Comparison of ENCODE assay signal across 16 mouse cellular contexts in the genomic region with DNA sequence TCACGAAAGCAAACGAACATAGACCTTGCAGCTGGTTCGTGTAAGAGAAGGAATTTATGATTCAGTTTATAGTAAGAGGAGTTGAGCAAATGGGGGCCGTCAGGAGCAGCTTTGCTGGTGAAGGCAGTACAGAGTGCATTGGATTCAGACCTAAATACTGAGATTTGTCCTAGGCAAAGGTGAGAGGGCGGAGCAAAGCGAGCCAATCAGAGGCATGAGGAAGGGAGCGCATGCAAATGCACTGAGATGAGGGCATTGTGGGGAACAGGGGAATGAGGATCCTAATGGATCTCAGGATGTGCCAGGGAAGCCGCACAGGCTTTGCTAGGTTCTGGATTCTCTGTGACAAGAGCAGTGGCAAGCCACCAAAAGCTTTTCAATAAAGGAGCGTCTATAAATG. TPM values are rescaled to one million over a fixed set of nuclear protein-coding genes. Genes with fewer than 3 reads are reported as not detected.
A peak's percentile ranks its signal among the peaks of the same experiment; 100 is the strongest.
DNase-seq lines count a peak whose midpoint lies in the region; ATAC-seq and TF ChIP-seq lines count a peak whose summit lies in the region.
"Had no signal": no experiment of that assay in that cellular context is flagged by ENCODE, and none has a peak within 500 bp of the region (broad histone marks: within the 10 kb centered on the region; RNA-seq: fewer than 3 reads in every experiment).

No protein-coding gene starts in this region.

- no peak overlapping the region for H3K27ac ChIP-seq in forebrain, embryonic 15.5 days (replicated peaks)
- H3K27ac ChIP-seq in forebrain, embryonic 10.5 days = no peak overlapping the region
- no peak overlapping the region for H3K27ac ChIP-seq in left cerebral cortex, adult 2 months
- H3K27ac ChIP-seq in limb, embryonic 13.5 days = no peak overlapping the region
- no peak overlapping the region for H3K27ac ChIP-seq in hindbrain, embryonic 13.5 days
- H3K27ac ChIP-seq: heart, embryonic 10.5 days; hindbrain, embryonic 15.5 days; lung, embryonic 15.5 days; neural tube, embryonic 12.5 days had no signal

- ATAC-seq in forebrain, embryonic 15.5 days (replicated peaks) = no peak
- peak; percentile 45; the same call in 1 of the 2 replicates for ATAC-seq in limb, embryonic 13.5 days (ENCODE audit: low FRiP score, low read depth)
- ATAC-seq in hindbrain, embryonic 13.5 days (ENCODE audit: low FRiP score) = no peak

- TF ChIP-seq CTCF in left cerebral cortex, adult 2 months (IDR thresholded peaks at IDR 0.05) = no peak

- H3K4me3 ChIP-seq in forebrain, embryonic 15.5 days = no peak overlapping the region
- H3K4me3 ChIP-seq in forebrain, embryonic 10.5 days = no peak overlapping the region
- peak overlapping the region; percentile 1; the same call in 1 of the 2 replicates for H3K4me3 ChIP-seq in left cerebral cortex, adult 2 months
- H3K4me3 ChIP-seq in limb, embryonic 13.5 days = peak overlapping the region; percentile 18; the same call in 1 of the 2 replicates
- no peak overlapping the region for H3K4me3 ChIP-seq in hindbrain, embryonic 13.5 days
- H3K4me3 ChIP-seq: heart, embryonic 10.5 days; hindbrain, embryonic 15.5 days; lung, embryonic 15.5 days; megakaryocyte, embryonic 14.5 days; neural tube, embryonic 12.5 days had no signal

- H3K9ac ChIP-seq in forebrain, embryonic 15.5 days (replicated peaks) = no peak overlapping the region
- H3K9ac ChIP-seq in limb, embryonic 13.5 days = no peak overlapping the region
- no peak overlapping the region for H3K9ac ChIP-seq in hindbrain, embryonic 13.5 days
- H3K9ac ChIP-seq: hindbrain, embryonic 15.5 days; lung, embryonic 15.5 days; neural tube, embryonic 12.5 days had no signal

- DNase-seq in forebrain, embryonic 10.5 days (ENCODE audit: extremely low spot score, low spot score) = no peak
- no peak for DNase-seq in left cerebral cortex, adult 2 months (ENCODE audit: extremely low spot score in 1 of 2, low spot score in 2 of 2)
- DNase-seq in left cerebral cortex, postnatal 14 days (ENCODE audit: low spot score in 2 of 2) = no peak
- peak; percentile 17 for DNase-seq in brain, adult 2 months (ENCODE audit: low read depth, low spot score)
- DNase-seq: cerebellum, adult 11 months; cerebellum, postnatal 36 days; gastrocnemius, postnatal 10 days; heart, postnatal 14 days had no signal

- peak overlapping the region; percentile 8; the same call in 1 of the 2 replicates for H3K4me2 ChIP-seq in forebrain, embryonic 15.5 days (replicated peaks)
- H3K4me2 ChIP-seq in limb, embryonic 13.5 days (replicated peaks) = peak overlapping the region; percentile 53
- no peak overlapping the region for H3K4me2 ChIP-seq in hindbrain, embryonic 13.5 days
- H3K4me2 ChIP-seq: hindbrain, embryonic 15.5 days; lung, embryonic 15.5 days; neural tube, embryonic 12.5 days had no signal

- H3K9me3 ChIP-seq in forebrain, embryonic 15.5 days = no peaks in the 10 kb centered on the region
- no peaks in the 10 kb centered on the region for H3K9me3 ChIP-seq in forebrain, embryonic 10.5 days
- H3K9me3 ChIP-seq in limb, embryonic 13.5 days = no peaks in the 10 kb centered on the region
- H3K9me3 ChIP-seq in hindbrain, embryonic 13.5 days = no peaks in the 10 kb centered on the region
- H3K9me3 ChIP-seq: heart, embryonic 10.5 days; hindbrain, embryonic 15.5 days; lung, embryonic 15.5 days; neural tube, embryonic 12.5 days had no signal

- H3K36me3 ChIP-seq in forebrain, embryonic 15.5 days = no peaks in the 10 kb centered on the region
- no peaks in the 10 kb centered on the region for H3K36me3 ChIP-seq in forebrain, embryonic 10.5 days (replicated peaks)
- H3K36me3 ChIP-seq in limb, embryonic 13.5 days = no peaks in the 10 kb centered on the region
- H3K36me3 ChIP-seq in hindbrain, embryonic 13.5 days = no peaks in the 10 kb centered on the region
- H3K36me3 ChIP-seq: heart, embryonic 10.5 days; hindbrain, embryonic 15.5 days; lung, embryonic 15.5 days; neural tube, embryonic 12.5 days had no signal

- peaks cover 8% of the 10 kb centered on the region for H3K4me1 ChIP-seq in forebrain, embryonic 15.5 days
- peaks cover 17% of the 10 kb centered on the region for H3K4me1 ChIP-seq in forebrain, embryonic 10.5 days
- H3K4me1 ChIP-seq in limb, embryonic 13.5 days = peaks cover 11% of the 10 kb centered on the region
- H3K4me1 ChIP-seq in hindbrain, embryonic 13.5 days (replicated peaks) = no peaks in the 10 kb centered on the region
- H3K4me1 ChIP-seq: heart, embryonic 10.5 days; hindbrain, embryonic 15.5 days; neural tube, embryonic 12.5 days had no signal

- 54% methylated on average over 9 of the region's 9 CpGs for WGBS in forebrain, embryonic 15.5 days
- WGBS in forebrain, embryonic 10.5 days = 76% methylated on average over 9 of the region's 9 CpGs
- WGBS in limb, embryonic 13.5 days = 49% methylated on average over 9 of the region's 9 CpGs
- WGBS in hindbrain, embryonic 13.5 days = 86% methylated on average over 9 of the region's 9 CpGs

- H3K27me3 ChIP-seq in forebrain, embryonic 15.5 days = no peaks in the 10 kb centered on the region
- H3K27me3 ChIP-seq in forebrain, embryonic 10.5 days (ENCODE audit: poor library complexity, severe bottlenecking) = peaks cover 45% of the 10 kb centered on the region
- H3K27me3 ChIP-seq in limb, embryonic 13.5 days = peaks cover 17% of the 10 kb centered on the region
- peaks cover 26% of the 10 kb centered on the region for H3K27me3 ChIP-seq in hindbrain, embryonic 13.5 days
- H3K27me3 ChIP-seq: lung, embryonic 15.5 days had no signal

- intact Hi-C loops in left cerebral cortex, adult 2 months (cut with DNase I) = loop anchor here (10.0 kb wide), 2 partner anchors 335 to 445 kb away; no protein-coding TSS in a partner anchor
- intact Hi-C loops in left cerebral cortex, postnatal 14 days (cut with DNase I) = no loop called here

RNA-seq across cellular contexts. Expression of gene Kitl, which starts 5.1 kb away (rescaled TPM):
- polyA plus RNA-seq in forebrain, embryonic 15.5 days (2015; fragmentation: Nextera tagmentation; extraction: Ambion mirVana) = 40.5 and 45.1 TPM in 2 replicates
- 15.6 and 16.0 TPM in 2 replicates for polyA plus RNA-seq in forebrain, embryonic 10.5 days (2016; fragmentation: Nextera tagmentation; extraction: Ambion mirVana)
- total RNA-seq in left cerebral cortex, adult 2 months (2021) = 10 to 100 TPM; 54.4 to 58.1 TPM
- total RNA-seq in left cerebral cortex, postnatal 14 days (2021) = 10 to 100 TPM; 53.1 to 77.1 TPM
- 14.4 and 15.9 TPM in 2 replicates for polyA plus RNA-seq in limb, embryonic 13.5 days (2015; fragmentation: Nextera tagmentation; extraction: Ambion mirVana)
- 18.2 and 18.3 TPM in 2 replicates for polyA plus RNA-seq in hindbrain, embryonic 13.5 days (2015; fragmentation: Nextera tagmentation; extraction: Ambion mirVana)

Comparison
In these comparisons a context has a peak if more than half of its experiments do, and no peak if none do; other contexts are left out.
1. H3K4me3 ChIP-seq: peak in left cerebral cortex, adult 2 months (single experiment) and limb, embryonic 13.5 days (single experiment); none in forebrain, embryonic 15.5 days (single experiment), forebrain, embryonic 10.5 days (single experiment) and hindbrain, embryonic 13.5 days (single experiment).